Mouse (Mus musculus) cerebellum, adult 2 months (tissue): ENCODE data around the gene Mlh3.

ENCODE experiments used
- CTCF ChIP-seq: fragments of 200-500 bp; IDR thresholded peaks from 2 replicates; pipeline ENCODE4 v1.5.1; 2011; ENCODE audit warnings: low read depth, mild to moderate bottlenecking, control low read depth, low read length, moderate library complexity, borderline replicate concordance; ENCODE audit not compliant: insufficient read depth
- POLR2A ChIP-seq: fragments of 200-500 bp; IDR thresholded peaks from 2 replicates; pipeline ENCODE4 v1.6.1; 2011; ENCODE audit warnings: low read length, control low read depth, borderline replicate concordance; ENCODE audit not compliant: insufficient read depth

GRCm38 (mm10) chr12:85298127-85298834, 27.9 kb upstream of the Mlh3 start:
- TF ChIP-seq POLR2A = no peak
- no peak for TF ChIP-seq CTCF
